Mouse (Mus musculus) embryonic fibroblast, embryonic 13.5 days (primary cell): ENCODE measurements at regions not wholly inside any gene's neighbourhood (a gene's known extent, or its start where the extent isn't known, plus 50 kb on each side); places are given as distances from the start of the nearest gene placed in this dataset.

Source experiments
- CTCF ChIP-seq: IDR thresholded peaks from 2 replicates; pipeline ENCODE4 v1.5.1; 2011; ENCODE audit warnings: mild to moderate bottlenecking, control low read depth, low read length, moderate library complexity, borderline replicate concordance; ENCODE audit not compliant: insufficient read depth
- POLR2A ChIP-seq: IDR thresholded peaks from 2 replicates; pipeline ENCODE4 v1.6.1; 2011; ENCODE audit warnings: low read depth, mild to moderate bottlenecking, control low read depth, low read length, moderate library complexity

DNA sequence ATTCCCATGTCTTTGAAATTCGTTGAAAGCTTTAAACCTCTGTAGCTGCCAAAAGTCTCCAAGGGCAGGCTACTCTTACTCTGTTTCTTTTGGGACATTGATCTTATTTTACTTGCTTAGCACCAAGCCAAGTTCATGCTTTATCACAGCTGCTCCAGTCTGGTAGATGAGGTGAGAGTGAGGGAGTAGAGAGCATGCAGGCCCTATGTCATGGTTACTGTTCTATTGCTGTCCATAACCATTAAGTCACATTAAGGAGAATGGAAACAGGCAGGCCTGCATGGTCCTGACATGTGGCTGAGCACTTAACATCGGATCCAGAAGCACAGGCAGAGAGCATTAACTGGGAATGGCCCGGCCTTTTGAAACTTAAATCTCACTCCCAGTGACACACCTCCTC lies 203.1 kb downstream of the Gm9733 start:
- TF ChIP-seq CTCF = no peak
- no peak for TF ChIP-seq POLR2A
